Mouse (Mus musculus): ENCODE data around the gene Sorcs2.

DNA sequence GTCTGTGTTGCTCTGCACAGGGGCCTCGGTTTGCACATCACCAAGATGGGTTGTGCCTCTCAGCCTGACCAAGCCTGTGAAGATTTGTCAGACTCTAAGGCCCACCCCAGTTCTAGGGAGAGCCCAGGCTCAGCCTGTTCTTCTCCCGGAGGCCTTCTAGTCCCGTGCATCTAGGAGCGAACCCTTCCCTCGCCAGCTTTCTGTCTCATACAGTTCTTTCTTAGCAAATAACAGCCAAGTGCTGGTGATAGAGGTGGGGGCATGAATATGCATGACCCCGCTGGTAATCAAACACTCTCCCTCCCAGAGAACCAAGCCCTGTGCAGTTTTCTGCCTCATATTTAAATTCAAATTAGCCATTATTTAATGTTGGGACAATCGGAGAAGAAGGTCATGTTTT, 282.4 kb downstream of the Sorcs2 start:
- TF ChIP-seq POLR2A (IDR thresholded peaks at IDR 0.05; ENCODE audit: control insufficient read depth, extremely low read depth, insufficient read depth, low read length, poor library complexity) (no peak), CTCF (IDR thresholded peaks at IDR 0.05; ENCODE audit: borderline replicate concordance, control insufficient read depth, extremely low read depth, insufficient read depth, low read length, poor library complexity) (no peak)

All from thymus, adult 2 months (tissue).